Mouse (Mus musculus): Measurements from ENCODE around the gene Trpm6. TPM values are rescaled to one million over a fixed set of nuclear protein-coding genes. Genes with fewer than 3 reads are reported as not detected.

Gene Trpm6
- polyA plus RNA-seq, 1 experiment from 2014 or later: 0.27 TPM

GRCm38 (mm10) chr19:18889632-18890031, 139.8 kb downstream of the Trpm6 start:
- Histone ChIP-seq H3K36me3 (ENCODE audit: control insufficient read depth, insufficient read depth, low read length) (no peaks in the 10 kb centered on the region), H3K4me2 (ENCODE audit: low read depth, low read length) (peak overlapping the region; percentile 54), H3K9ac (replicated peaks; ENCODE audit: low read depth, low read length) (peak overlapping the region; percentile 46; the same call in 1 of the 2 replicates), H3K4me3 (ENCODE audit: low read depth, low read length) (peak overlapping the region; percentile 27; the same call in 1 of the 2 replicates), H3K27me3 (ENCODE audit: control insufficient read depth, insufficient read depth, low read length) (no peaks in the 10 kb centered on the region), H3K4me1 (ENCODE audit: control insufficient read depth, insufficient read depth, low read length) (peaks cover 3% of the 10 kb centered on the region; the same call in 1 of the 2 replicates), H3K27ac (ENCODE audit: low read depth, low read length) (peak overlapping the region; percentile 70), H3K9me3 (ENCODE audit: control insufficient read depth, low read length) (no peaks in the 10 kb centered on the region)
- WGBS: 61% methylated on average over 1 of the region's 1 CpGs
- peak; percentile 50 for ATAC-seq (ENCODE audit: low read depth)

GRCm38 (mm10) chr19:18890216-18890615, 140.4 kb downstream of the Trpm6 start:
- peak overlapping the region; percentile 36 for H3K27ac ChIP-seq (ENCODE audit: low read depth, low read length)
- ATAC-seq (ENCODE audit: low read depth): peak; percentile 57; the same call in 1 of the 2 replicates
- H3K9me3 ChIP-seq (ENCODE audit: control insufficient read depth, low read length): no peaks in the 10 kb centered on the region
- 75% methylated on average over 4 of the region's 4 CpGs for WGBS
- H3K4me3 ChIP-seq (ENCODE audit: low read depth, low read length): no peak overlapping the region
- H3K4me2 ChIP-seq (ENCODE audit: low read depth, low read length): no peak overlapping the region
- H3K36me3 ChIP-seq (ENCODE audit: control insufficient read depth, insufficient read depth, low read length): no peaks in the 10 kb centered on the region
- no peaks in the 10 kb centered on the region for H3K27me3 ChIP-seq (ENCODE audit: control insufficient read depth, insufficient read depth, low read length)
- peaks cover 3% of the 10 kb centered on the region; the same call in 1 of the 2 replicates for H3K4me1 ChIP-seq (ENCODE audit: control insufficient read depth, insufficient read depth, low read length)
- no peak overlapping the region for H3K9ac ChIP-seq (replicated peaks; ENCODE audit: low read depth, low read length)

- no peaks in the 10 kb centered on the region for H3K27me3 ChIP-seq (ENCODE audit: control insufficient read depth, insufficient read depth, low read length)
- H3K9ac ChIP-seq (replicated peaks; ENCODE audit: low read depth, low read length): no peak overlapping the region
- H3K4me1 ChIP-seq (ENCODE audit: control insufficient read depth, insufficient read depth, low read length): no peaks in the 10 kb centered on the region
- no peaks in the 10 kb centered on the region for H3K9me3 ChIP-seq (ENCODE audit: control insufficient read depth, low read length)
- no peak for ATAC-seq (ENCODE audit: low read depth)
- no peak overlapping the region for H3K4me2 ChIP-seq (ENCODE audit: low read depth, low read length)
- no peaks in the 10 kb centered on the region for H3K36me3 ChIP-seq (ENCODE audit: control insufficient read depth, insufficient read depth, low read length)
- no peak overlapping the region for H3K27ac ChIP-seq (ENCODE audit: low read depth, low read length)
- H3K4me3 ChIP-seq (ENCODE audit: low read depth, low read length): no peak overlapping the region
Measured at GRCm38 (mm10) chr19:18898238-18898637, 148.5 kb downstream of the Trpm6 start.

GRCm38 (mm10) chr19:18902041-18902693, 152.4 kb downstream of the Trpm6 start:
- no peaks in the 10 kb centered on the region for H3K36me3 ChIP-seq (ENCODE audit: control insufficient read depth, insufficient read depth, low read length)
- no peak overlapping the region for H3K4me3 ChIP-seq (ENCODE audit: low read depth, low read length)
- peak overlapping the region; percentile 17; the same call in 1 of the 2 replicates for H3K4me2 ChIP-seq (ENCODE audit: low read depth, low read length)
- H3K27ac ChIP-seq (ENCODE audit: low read depth, low read length): peak overlapping the region; percentile 39; the same call in 1 of the 2 replicates
- H3K27me3 ChIP-seq (ENCODE audit: control insufficient read depth, insufficient read depth, low read length): no peaks in the 10 kb centered on the region
- H3K9me3 ChIP-seq (ENCODE audit: control insufficient read depth, low read length): no peaks in the 10 kb centered on the region
- H3K4me1 ChIP-seq (ENCODE audit: control insufficient read depth, insufficient read depth, low read length): no peaks in the 10 kb centered on the region
- no peak overlapping the region for H3K9ac ChIP-seq (replicated peaks; ENCODE audit: low read depth, low read length)
- peak; percentile 86 for ATAC-seq (ENCODE audit: low read depth)
- WGBS: 14% methylated on average over 15 of the region's 15 CpGs

GRCm38 (mm10) chr19:18902694-18903067, 152.9 kb downstream of the Trpm6 start:
- Histone ChIP-seq H3K4me2 (ENCODE audit: low read depth, low read length) (peak overlapping the region; percentile 17; the same call in 1 of the 2 replicates), H3K27me3 (ENCODE audit: control insufficient read depth, insufficient read depth, low read length) (no peaks in the 10 kb centered on the region), H3K36me3 (ENCODE audit: control insufficient read depth, insufficient read depth, low read length) (no peaks in the 10 kb centered on the region), H3K27ac (ENCODE audit: low read depth, low read length) (no peak overlapping the region), H3K4me1 (ENCODE audit: control insufficient read depth, insufficient read depth, low read length) (no peaks in the 10 kb centered on the region), H3K9ac (replicated peaks; ENCODE audit: low read depth, low read length) (no peak overlapping the region), H3K9me3 (ENCODE audit: control insufficient read depth, low read length) (no peaks in the 10 kb centered on the region), H3K4me3 (ENCODE audit: low read depth, low read length) (no peak overlapping the region)
- ATAC-seq (ENCODE audit: low read depth): peak; percentile 68
- 17% methylated on average over 6 of the region's 6 CpGs for WGBS

GRCm38 (mm10) chr19:18905511-18905910, 155.7 kb downstream of the Trpm6 start:
- H3K27ac ChIP-seq (ENCODE audit: low read depth, low read length): no peak overlapping the region
- no peak overlapping the region for H3K4me3 ChIP-seq (ENCODE audit: low read depth, low read length)
- 65% methylated on average over 3 of the region's 3 CpGs for WGBS
- no peaks in the 10 kb centered on the region for H3K9me3 ChIP-seq (ENCODE audit: control insufficient read depth, low read length)
- no peak overlapping the region for H3K9ac ChIP-seq (replicated peaks; ENCODE audit: low read depth, low read length)
- no peaks in the 10 kb centered on the region for H3K36me3 ChIP-seq (ENCODE audit: control insufficient read depth, insufficient read depth, low read length)
- H3K4me1 ChIP-seq (ENCODE audit: control insufficient read depth, insufficient read depth, low read length): no peaks in the 10 kb centered on the region
- no peaks in the 10 kb centered on the region for H3K27me3 ChIP-seq (ENCODE audit: control insufficient read depth, insufficient read depth, low read length)
- no peak for ATAC-seq (ENCODE audit: low read depth)
- no peak overlapping the region for H3K4me2 ChIP-seq (ENCODE audit: low read depth, low read length)

- H3K27me3 ChIP-seq (ENCODE audit: control insufficient read depth, insufficient read depth, low read length): no peaks in the 10 kb centered on the region
- H3K36me3 ChIP-seq (ENCODE audit: control insufficient read depth, insufficient read depth, low read length): no peaks in the 10 kb centered on the region
- H3K4me2 ChIP-seq (ENCODE audit: low read depth, low read length): no peak overlapping the region
- H3K9ac ChIP-seq (replicated peaks; ENCODE audit: low read depth, low read length): no peak overlapping the region
- H3K27ac ChIP-seq (ENCODE audit: low read depth, low read length): no peak overlapping the region
- H3K9me3 ChIP-seq (ENCODE audit: control insufficient read depth, low read length): no peaks in the 10 kb centered on the region
- 53% methylated on average over 3 of the region's 3 CpGs for WGBS
- no peak overlapping the region for H3K4me3 ChIP-seq (ENCODE audit: low read depth, low read length)
- ATAC-seq (ENCODE audit: low read depth): peak; percentile 81; the same call in 1 of the 2 replicates
- H3K4me1 ChIP-seq (ENCODE audit: control insufficient read depth, insufficient read depth, low read length): no peaks in the 10 kb centered on the region
Measured at GRCm38 (mm10) chr19:18909641-18910040, 159.9 kb downstream of the Trpm6 start.

GRCm38 (mm10) chr19:18911755-18912340, 162.1 kb downstream of the Trpm6 start:
- Histone ChIP-seq H3K4me3 (ENCODE audit: low read depth, low read length) (no peak overlapping the region), H3K27ac (ENCODE audit: low read depth, low read length) (no peak overlapping the region), H3K27me3 (ENCODE audit: control insufficient read depth, insufficient read depth, low read length) (no peaks in the 10 kb centered on the region), H3K4me2 (ENCODE audit: low read depth, low read length) (no peak overlapping the region), H3K36me3 (ENCODE audit: control insufficient read depth, insufficient read depth, low read length) (no peaks in the 10 kb centered on the region), H3K4me1 (ENCODE audit: control insufficient read depth, insufficient read depth, low read length) (no peaks in the 10 kb centered on the region), H3K9me3 (ENCODE audit: control insufficient read depth, low read length) (no peaks in the 10 kb centered on the region), H3K9ac (replicated peaks; ENCODE audit: low read depth, low read length) (no peak overlapping the region)
- ATAC-seq (ENCODE audit: low read depth): no peak

- Histone ChIP-seq H3K4me1 (ENCODE audit: control insufficient read depth, insufficient read depth, low read length) (no peaks in the 10 kb centered on the region), H3K36me3 (ENCODE audit: control insufficient read depth, insufficient read depth, low read length) (no peaks in the 10 kb centered on the region), H3K27ac (ENCODE audit: low read depth, low read length) (no peak overlapping the region), H3K9ac (replicated peaks; ENCODE audit: low read depth, low read length) (no peak overlapping the region), H3K4me2 (ENCODE audit: low read depth, low read length) (no peak overlapping the region), H3K9me3 (ENCODE audit: control insufficient read depth, low read length) (no peaks in the 10 kb centered on the region), H3K27me3 (ENCODE audit: control insufficient read depth, insufficient read depth, low read length) (no peaks in the 10 kb centered on the region), H3K4me3 (ENCODE audit: low read depth, low read length) (no peak overlapping the region)
- WGBS: 60% methylated on average over 6 of the region's 6 CpGs
- 0 out of 2 replicates have a peak, but pooled peaks have one; percentile 44 for ATAC-seq (ENCODE audit: low read depth)
Measured at GRCm38 (mm10) chr19:18941391-18941790, 191.6 kb downstream of the Trpm6 start.
